Mouse (Mus musculus) left cerebral cortex, postnatal 10 days (tissue): ENCODE measurements around the gene Endou. TPM values are rescaled to one million over a fixed set of nuclear protein-coding genes. Genes with fewer than 3 reads are reported as not detected.

Source experiments
- DNase-seq, 2 experiments: peaks; one replicate each; pipeline ENCODE4 v3.0.0; 2021 to 2022; ENCODE audit warnings: low spot score in 2 of 2, mixed read lengths in 1 of 2; ENCODE audit errors: extremely low spot score in 1 of 2
- intact Hi-C: fragments of 180-260 bp; cut with DNase I; formaldehyde crosslinking; loops from one replicate; pipeline ENCODE4 v1.15.1; 2025
- total RNA-seq, 2 experiments: library from RNA; stranded (reverse); gene quantifications; 2 replicates each; pipeline ENCODE4 v1.2.3; 2021

The Endou gene
- total RNA-seq, result under 1 TPM; 0.20 to 0.54 TPM

DNA sequence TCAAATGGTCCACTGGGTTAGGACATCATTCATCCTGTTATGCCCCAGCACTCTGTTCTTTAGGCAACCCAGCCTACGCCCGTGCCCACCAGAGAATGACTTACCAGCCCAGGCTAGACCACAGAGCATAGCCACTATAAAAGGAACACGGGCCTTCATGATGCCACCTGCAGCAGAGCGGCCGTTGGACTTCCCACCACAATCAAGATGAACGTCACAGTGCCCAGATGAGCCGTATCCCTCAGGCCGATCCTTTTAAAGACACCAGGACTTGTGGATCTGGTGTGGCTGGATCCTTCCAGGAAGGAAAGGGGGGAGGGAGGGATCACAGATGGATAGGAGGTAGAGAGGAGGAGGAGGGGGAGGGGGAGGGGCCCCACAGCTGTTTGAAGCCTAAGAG lies at the start of gene Endou:
Gene Endou, minus strand, starts transcription at position 229 of the 400 bp plus-strand sequence.
- no peak for DNase-seq
- intact Hi-C loops, result no loop called here

DNA sequence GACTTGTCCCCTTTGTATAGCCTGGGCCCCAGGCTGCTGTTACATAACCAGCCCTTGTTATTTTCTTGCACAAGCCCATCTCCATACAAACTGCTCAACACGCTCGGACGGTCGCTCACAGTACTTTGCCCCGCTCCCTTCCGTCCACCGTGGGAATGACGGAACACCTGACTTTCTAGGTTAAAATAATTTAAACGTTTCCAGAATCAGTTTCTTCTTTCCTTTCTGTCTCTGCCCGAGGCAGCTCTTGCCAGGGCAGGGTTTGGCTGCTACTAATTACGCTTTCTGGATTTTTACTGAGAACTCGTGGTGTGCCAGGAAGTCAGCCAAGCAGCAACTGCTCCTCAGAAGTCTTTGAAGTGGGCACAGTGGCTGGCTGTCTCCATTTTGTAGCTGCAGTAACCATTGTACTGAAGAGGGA lies 49.5 kb upstream of the Endou start:
- DNase-seq, result no peak
- intact Hi-C loops, result loop anchor here (5.0 kb wide), 1 partner anchor 172 kb away; no protein-coding TSS in a partner anchor

- DNase-seq, result no peak
- intact Hi-C loops, result no loop called here
These were observed 48.4 kb upstream of the Endou start for GRCm38 (mm10) chr15:97779576-97779975.

DNA sequence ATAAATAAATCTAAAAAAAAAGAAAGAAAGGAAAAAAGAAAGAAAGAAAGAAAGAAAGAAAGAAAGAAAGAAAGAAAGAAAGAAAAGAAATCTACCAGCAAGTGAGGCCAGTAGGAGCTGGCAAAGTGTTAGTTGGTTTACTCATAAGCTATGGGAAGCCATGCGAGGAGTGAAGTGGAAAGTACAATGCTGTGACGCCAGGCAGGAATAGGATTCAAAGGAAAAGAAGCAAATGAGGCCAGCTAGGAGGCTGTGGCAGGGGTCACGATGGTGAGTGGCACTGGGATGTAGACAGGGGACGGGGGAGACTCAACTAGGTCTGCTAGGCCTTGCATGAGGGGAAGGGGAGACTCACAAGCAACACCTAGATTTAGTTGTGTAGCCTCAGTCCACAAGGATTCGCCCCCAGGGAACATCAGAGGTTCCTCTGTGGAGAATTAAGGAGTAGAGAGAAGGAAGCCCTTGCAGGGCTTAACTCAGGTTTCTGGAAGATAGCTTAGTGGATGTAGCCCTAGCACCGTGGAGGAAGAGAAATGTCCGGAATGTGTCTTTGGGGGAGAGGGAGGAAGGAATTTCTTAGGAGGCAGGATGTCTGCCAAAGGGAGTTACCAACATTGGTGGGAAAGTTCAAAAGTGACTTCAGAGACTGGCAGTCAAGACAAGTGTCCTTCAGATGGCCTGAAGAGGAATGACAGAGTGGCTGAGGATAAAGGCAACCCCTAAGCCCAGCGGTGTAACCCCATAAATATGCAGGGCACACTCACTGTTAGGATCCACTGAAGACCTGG lies 47.4 kb upstream of the Endou start, which contains the start of gene Slc48a1:
Gene Slc48a1, plus strand, starts transcription at position 210 of the 788 bp plus-strand sequence.
- intact Hi-C loops, result no loop called here
- DNase-seq, result no peak

GRCm38 (mm10) chr15:97776919-97777318 lies 45.8 kb upstream of the Endou start:
- intact Hi-C loops, result loop anchor here (2.0 kb wide), 1 partner anchor 58 kb away; no protein-coding TSS in a partner anchor
- DNase-seq, result no peak

DNA sequence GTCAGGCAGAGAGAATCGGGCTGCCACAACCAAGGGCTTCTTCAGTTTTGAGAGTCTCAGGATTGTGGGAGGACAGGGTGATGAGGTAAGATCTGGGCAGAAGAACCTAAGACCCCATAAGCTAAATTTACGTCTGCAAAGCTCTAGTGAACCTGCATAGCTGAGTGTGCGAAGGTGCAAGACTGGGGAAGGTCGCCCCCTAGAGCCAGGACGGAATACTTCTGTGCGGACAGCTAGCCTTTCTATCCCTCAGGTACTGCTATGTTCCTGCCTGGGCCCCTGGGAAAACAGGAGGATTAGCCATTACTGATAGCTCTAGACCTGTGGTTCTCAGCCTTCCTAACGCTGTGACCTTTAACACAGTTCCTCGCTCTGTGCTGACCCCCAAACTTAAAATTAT lies 45.4 kb upstream of the Endou start:
- DNase-seq, result peak in 1 of 2 experiments; percentile 82
- intact Hi-C loops, result loop anchor here (2.0 kb wide), 1 partner anchor 58 kb away; no protein-coding TSS in a partner anchor

DNA sequence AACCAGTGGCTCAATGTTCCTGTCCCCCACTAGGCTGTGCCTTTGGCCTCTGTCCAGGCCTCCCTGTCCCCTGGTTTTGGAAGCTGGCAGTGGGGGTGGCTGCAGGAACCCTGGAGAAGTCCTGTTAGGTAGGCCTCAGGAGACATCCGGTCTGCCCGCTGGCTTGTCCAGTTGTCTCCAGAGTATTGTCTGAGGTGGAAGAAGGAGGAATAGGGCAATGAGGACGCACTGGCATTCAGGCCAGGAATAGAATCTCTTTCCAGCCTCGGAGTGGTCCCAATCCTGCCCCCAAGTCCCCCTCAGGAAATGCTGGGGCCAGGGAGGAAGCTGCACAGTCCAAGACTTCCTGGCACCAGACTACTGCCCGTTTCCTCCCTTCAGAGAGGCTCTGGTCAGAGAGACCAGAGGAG lies 42.8 kb upstream of the Endou start:
- intact Hi-C loops, result no loop called here
- no peak for DNase-seq

- peak in 1 of 2 experiments; percentile 91 for DNase-seq
- intact Hi-C loops, result no loop called here
These were observed 42.0 kb upstream of the Endou start for GRCm38 (mm10) chr15:97773108-97773507.

DNA sequence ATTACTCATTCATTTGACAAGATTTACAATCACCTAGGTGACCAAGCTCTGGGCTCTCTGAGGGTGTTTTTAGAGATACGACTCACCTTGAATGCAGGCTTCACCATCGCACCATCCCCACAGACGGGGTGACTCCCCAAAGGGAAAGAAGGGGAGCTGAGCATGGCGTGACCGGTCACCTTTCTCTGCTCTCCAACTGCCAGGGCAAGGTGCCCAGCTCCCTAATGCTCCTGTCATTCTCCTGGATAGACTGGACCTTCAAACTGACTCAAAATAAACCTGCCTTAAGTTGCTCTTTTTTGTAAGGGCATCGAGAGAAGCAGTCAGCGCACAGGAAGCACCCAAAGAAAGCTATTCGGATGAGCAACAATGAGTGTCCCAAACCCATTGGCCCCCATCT lies 39.1 kb upstream of the Endou start:
- intact Hi-C loops, result no loop called here
- DNase-seq, result no peak

- DNase-seq, result no peak
- intact Hi-C loops, result loop anchor here (5.0 kb wide), 1 partner anchor 46 kb away; no protein-coding TSS in a partner anchor
These were observed 37.1 kb upstream of the Endou start for GRCm38 (mm10) chr15:97768192-97768591.

DNA sequence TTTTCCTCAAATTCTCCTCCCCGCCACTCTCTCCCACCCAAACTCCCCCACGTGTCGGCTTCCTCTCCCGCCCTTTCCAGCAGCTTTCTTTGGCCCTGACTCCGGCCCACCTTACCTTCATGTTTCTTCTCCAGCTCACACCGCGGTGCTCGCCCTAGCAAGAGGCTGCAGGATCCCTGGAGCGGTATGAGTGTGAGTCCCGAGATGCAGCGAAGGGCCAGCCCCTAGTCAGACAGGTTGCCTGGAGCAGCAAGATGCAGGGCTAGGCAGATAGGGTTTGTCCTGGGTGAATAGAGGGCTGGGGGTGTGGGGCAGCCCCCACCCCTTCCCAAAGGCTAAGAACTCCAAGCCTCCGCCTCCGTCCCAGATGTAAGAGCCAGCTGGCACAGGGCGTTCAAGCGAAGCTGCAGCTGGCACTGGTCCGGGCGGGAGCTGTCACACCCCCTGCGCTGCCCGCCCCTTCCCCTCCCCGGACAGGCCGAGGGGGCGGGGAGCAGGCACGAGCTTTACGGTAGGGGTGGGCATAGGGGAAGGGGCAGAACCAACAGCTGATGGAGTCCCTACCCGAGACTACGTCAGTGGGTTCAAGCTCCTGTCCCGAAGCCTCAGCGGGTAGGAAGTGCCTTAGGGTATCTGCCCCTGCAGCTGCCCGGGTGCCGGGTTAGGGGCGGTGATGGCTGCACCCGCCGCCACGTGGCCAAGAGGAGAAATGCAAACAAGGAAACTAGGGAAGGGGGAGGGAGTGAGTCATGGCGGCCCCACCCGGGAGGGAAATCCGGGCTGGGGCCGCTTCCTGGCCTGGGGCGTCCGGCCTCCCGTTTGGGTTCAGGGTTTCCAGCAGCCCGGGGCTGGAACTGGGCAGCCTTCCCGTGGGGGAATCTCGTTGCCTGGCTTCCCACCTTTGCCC lies 36.4 kb upstream of the Endou start, which contains the start of gene Rapgef3:
Gene Rapgef3, minus strand, starts transcription at position 693 of the 907 bp plus-strand sequence.
- peak; percentile 66 to 91 for DNase-seq
- intact Hi-C loops, result loop anchor here (5.0 kb wide), 1 partner anchor 45 kb away; no protein-coding TSS in a partner anchor

GRCm38 (mm10) chr15:97766594-97767279 lies 35.6 kb upstream of the Endou start:
- peak in 1 of 2 experiments; percentile 65 for DNase-seq
- intact Hi-C loops, result loop anchor here (5.0 kb wide), 1 partner anchor 44 kb away; no protein-coding TSS in a partner anchor

DNA sequence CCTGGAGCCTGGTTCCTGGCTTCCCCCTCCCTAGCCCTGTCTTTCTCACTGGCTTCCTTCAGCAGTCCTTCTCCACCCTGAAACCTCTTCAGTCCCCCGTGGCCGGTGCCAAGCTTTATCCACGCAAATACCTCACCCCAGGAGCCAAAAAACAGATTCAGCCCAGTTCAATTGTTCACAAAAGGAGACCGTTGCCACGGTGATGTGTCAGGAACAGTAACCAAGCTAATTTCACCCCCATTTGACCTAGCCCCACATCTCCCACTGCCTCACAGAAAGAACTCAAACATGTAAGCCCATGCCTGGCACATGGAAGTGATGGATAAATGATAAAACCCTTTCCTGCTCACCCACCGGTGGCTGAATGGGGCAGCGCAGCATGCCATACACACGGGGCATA lies 35.1 kb upstream of the Endou start:
- DNase-seq, result no peak
- intact Hi-C loops, result loop anchor here (5.0 kb wide), 1 partner anchor 44 kb away; no protein-coding TSS in a partner anchor

DNA sequence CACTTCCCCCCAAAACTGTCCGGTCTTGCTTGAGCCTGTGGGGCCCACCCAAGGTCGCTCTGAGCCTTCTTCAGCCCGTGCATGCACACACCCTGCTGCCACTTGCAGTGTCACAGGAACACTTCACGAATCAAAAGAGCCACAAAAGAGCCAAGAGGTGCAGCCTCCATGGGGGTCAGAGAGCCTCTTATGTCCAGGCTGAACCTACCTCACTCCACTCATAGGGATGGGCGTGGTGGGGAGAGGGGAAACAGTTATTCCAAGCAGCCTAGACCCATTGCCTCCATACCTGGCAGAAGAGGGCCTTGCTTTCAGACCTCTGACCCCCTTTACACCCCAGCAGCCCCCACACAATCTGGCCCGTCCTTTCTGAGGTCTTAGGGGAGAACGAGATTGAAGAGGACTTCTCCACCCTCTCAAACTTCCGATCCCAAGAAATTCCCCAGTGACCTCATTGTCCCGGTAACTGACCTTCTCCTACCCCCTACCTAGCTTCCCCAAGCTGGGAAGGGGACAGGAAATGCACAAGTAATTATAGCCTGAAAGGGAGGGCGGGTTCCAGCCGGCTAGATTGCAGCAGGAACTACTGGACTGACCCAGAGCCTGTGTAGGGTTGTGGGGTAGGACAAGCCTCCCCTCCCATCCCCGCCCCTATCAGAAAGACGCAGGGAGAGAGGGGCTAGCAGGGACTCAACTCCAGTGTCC lies 34.1 kb upstream of the Endou start:
- DNase-seq, result no peak
- intact Hi-C loops, result loop anchor here (5.0 kb wide), 1 partner anchor 43 kb away; no protein-coding TSS in a partner anchor

DNA sequence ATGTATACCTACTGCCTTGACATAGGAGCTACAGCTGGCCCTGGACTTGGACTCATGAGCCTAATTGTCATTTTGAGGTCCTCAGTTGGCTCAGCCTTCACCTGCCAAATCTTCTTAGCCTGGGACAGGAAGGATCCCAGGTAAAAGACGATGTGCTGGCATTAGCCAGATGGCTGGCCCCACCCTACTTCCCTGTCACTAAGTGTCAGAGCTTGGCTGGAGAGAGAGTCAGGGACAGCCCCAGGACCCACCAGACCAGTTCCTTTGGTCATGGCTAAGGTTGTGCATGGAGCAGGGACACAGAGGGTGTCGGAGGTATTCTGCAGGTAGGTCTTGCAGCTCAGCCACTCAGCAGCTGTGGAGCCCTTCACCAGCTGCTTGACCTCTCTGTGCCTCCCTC lies 33.4 kb upstream of the Endou start:
- no peak for DNase-seq
- intact Hi-C loops, result no loop called here

- DNase-seq, result no peak
- intact Hi-C loops, result no loop called here
These were observed 32.3 kb upstream of the Endou start for GRCm38 (mm10) chr15:97763256-97764049.

GRCm38 (mm10) chr15:97762733-97763132 lies 31.6 kb upstream of the Endou start:
- intact Hi-C loops, result no loop called here

More at GRCm38 (mm10) chr15:97762733-97763132, 31.6 kb upstream of the Endou start:
- peak in 1 of 2 experiments; percentile 63 for DNase-seq
